Mouse (Mus musculus): ENCODE measurements around the gene Klhdc7a. TPM values are rescaled to one million over a fixed set of nuclear protein-coding genes. Genes with fewer than 3 reads are reported as not detected.

Klhdc7a gene
- polyA plus RNA-seq, 1 experiment: 1.6 TPM

GRCm38 (mm10) chr4:139977308-139977781, 9.5 kb upstream of the Klhdc7a start:
- no peak overlapping the region for H3K9ac ChIP-seq (ENCODE audit: low read depth, poor library complexity, severe bottlenecking)
- H3K4me3 ChIP-seq (ENCODE audit: low read depth, low read length): no peak overlapping the region
- H3K27ac ChIP-seq (ENCODE audit: insufficient read depth, low read length): no peak overlapping the region
- no peaks in the 10 kb centered on the region for H3K27me3 ChIP-seq (ENCODE audit: control insufficient read depth, insufficient read depth, low read length, poor library complexity, severe bottlenecking)
- H3K36me3 ChIP-seq (ENCODE audit: control insufficient read depth, insufficient read depth, low read length, poor library complexity, severe bottlenecking): no peaks in the 10 kb centered on the region
- TF ChIP-seq EP300 (IDR thresholded peaks at IDR 0.05; ENCODE audit: insufficient read depth, low read depth, low read length): peak; percentile 73
- no peak for TF ChIP-seq CTCF (IDR thresholded peaks at IDR 0.05; ENCODE audit: low read depth, low read length)
- no peaks in the 10 kb centered on the region for H3K9me3 ChIP-seq (replicated peaks; ENCODE audit: control insufficient read depth, insufficient read depth, low read length, poor library complexity, severe bottlenecking)
- H3K4me1 ChIP-seq (ENCODE audit: control insufficient read depth, insufficient read depth, low read length): peaks cover 4% of the 10 kb centered on the region

GRCm38 (mm10) chr4:139974506-139974905, 6.7 kb upstream of the Klhdc7a start:
- Histone ChIP-seq H3K27ac (ENCODE audit: insufficient read depth, low read length) (no peak overlapping the region), H3K9me3 (replicated peaks; ENCODE audit: control insufficient read depth, insufficient read depth, low read length, poor library complexity, severe bottlenecking) (no peaks in the 10 kb centered on the region), H3K9ac (ENCODE audit: low read depth, poor library complexity, severe bottlenecking) (no peak overlapping the region), H3K4me1 (ENCODE audit: control insufficient read depth, insufficient read depth, low read length) (peaks cover 4% of the 10 kb centered on the region), H3K36me3 (ENCODE audit: control insufficient read depth, insufficient read depth, low read length, poor library complexity, severe bottlenecking) (no peaks in the 10 kb centered on the region), H3K4me3 (ENCODE audit: low read depth, low read length) (no peak overlapping the region), H3K27me3 (ENCODE audit: control insufficient read depth, insufficient read depth, low read length, poor library complexity, severe bottlenecking) (no peaks in the 10 kb centered on the region)
- TF ChIP-seq EP300 (IDR thresholded peaks at IDR 0.05; ENCODE audit: insufficient read depth, low read depth, low read length) (no peak), CTCF (IDR thresholded peaks at IDR 0.05; ENCODE audit: low read depth, low read length) (no peak), POLR2A (IDR thresholded peaks at IDR 0.05; ENCODE audit: insufficient read depth, low read length) (no peak)

GRCm38 (mm10) chr4:139967475-139967891, 343 bp downstream of the Klhdc7a start:
- no peak overlapping the region for H3K9ac ChIP-seq (ENCODE audit: low read depth, poor library complexity, severe bottlenecking)
- H3K27me3 ChIP-seq (ENCODE audit: control insufficient read depth, insufficient read depth, low read length, poor library complexity, severe bottlenecking): no peaks in the 10 kb centered on the region
- no peaks in the 10 kb centered on the region for H3K9me3 ChIP-seq (replicated peaks; ENCODE audit: control insufficient read depth, insufficient read depth, low read length, poor library complexity, severe bottlenecking)
- H3K4me1 ChIP-seq (ENCODE audit: control insufficient read depth, insufficient read depth, low read length): peaks cover 17% of the 10 kb centered on the region
- peak; percentile 92; the same call in 1 of the 2 replicates for TF ChIP-seq EP300 (IDR thresholded peaks at IDR 0.05; ENCODE audit: insufficient read depth, low read depth, low read length)
- TF ChIP-seq POLR2A (IDR thresholded peaks at IDR 0.05; ENCODE audit: insufficient read depth, low read length): no peak
- H3K4me3 ChIP-seq (ENCODE audit: low read depth, low read length): no peak overlapping the region
- H3K27ac ChIP-seq (ENCODE audit: insufficient read depth, low read length): peak overlapping the region; percentile 67; the same call in 1 of the 2 replicates
- H3K36me3 ChIP-seq (ENCODE audit: control insufficient read depth, insufficient read depth, low read length, poor library complexity, severe bottlenecking): no peaks in the 10 kb centered on the region

- no peak overlapping the region; the same call in 1 of the 2 replicates for H3K4me3 ChIP-seq (ENCODE audit: low read depth, low read length)
- H3K27ac ChIP-seq (ENCODE audit: insufficient read depth, low read length): no peak overlapping the region
- H3K9me3 ChIP-seq (replicated peaks; ENCODE audit: control insufficient read depth, insufficient read depth, low read length, poor library complexity, severe bottlenecking): no peaks in the 10 kb centered on the region
- TF ChIP-seq POLR2A (IDR thresholded peaks at IDR 0.05; ENCODE audit: insufficient read depth, low read length) (no peak), CTCF (IDR thresholded peaks at IDR 0.05; ENCODE audit: low read depth, low read length) (no peak), EP300 (IDR thresholded peaks at IDR 0.05; ENCODE audit: insufficient read depth, low read depth, low read length) (no peak)
- peaks cover 17% of the 10 kb centered on the region for H3K4me1 ChIP-seq (ENCODE audit: control insufficient read depth, insufficient read depth, low read length)
- H3K27me3 ChIP-seq (ENCODE audit: control insufficient read depth, insufficient read depth, low read length, poor library complexity, severe bottlenecking): no peaks in the 10 kb centered on the region
- no peaks in the 10 kb centered on the region for H3K36me3 ChIP-seq (ENCODE audit: control insufficient read depth, insufficient read depth, low read length, poor library complexity, severe bottlenecking)
- 0 out of 2 replicates have a peak overlapping the region, but pooled peaks have one; percentile 6 for H3K9ac ChIP-seq (ENCODE audit: low read depth, poor library complexity, severe bottlenecking)
Measured at GRCm38 (mm10) chr4:139966981-139967380, 845 bp downstream of the Klhdc7a start.

GRCm38 (mm10) chr4:139965596-139966185, 2.1 kb downstream of the Klhdc7a start:
- Histone ChIP-seq H3K9ac (ENCODE audit: low read depth, poor library complexity, severe bottlenecking) (no peak overlapping the region), H3K9me3 (replicated peaks; ENCODE audit: control insufficient read depth, insufficient read depth, low read length, poor library complexity, severe bottlenecking) (no peaks in the 10 kb centered on the region), H3K4me1 (ENCODE audit: control insufficient read depth, insufficient read depth, low read length) (peaks cover 17% of the 10 kb centered on the region), H3K27me3 (ENCODE audit: control insufficient read depth, insufficient read depth, low read length, poor library complexity, severe bottlenecking) (no peaks in the 10 kb centered on the region), H3K36me3 (ENCODE audit: control insufficient read depth, insufficient read depth, low read length, poor library complexity, severe bottlenecking) (no peaks in the 10 kb centered on the region), H3K27ac (ENCODE audit: insufficient read depth, low read length) (no peak overlapping the region), H3K4me3 (ENCODE audit: low read depth, low read length) (peak overlapping the region; percentile 62)
- no peak for TF ChIP-seq POLR2A (IDR thresholded peaks at IDR 0.05; ENCODE audit: insufficient read depth, low read length)

- H3K36me3 ChIP-seq (ENCODE audit: control insufficient read depth, insufficient read depth, low read length, poor library complexity, severe bottlenecking): no peaks in the 10 kb centered on the region
- H3K9ac ChIP-seq (ENCODE audit: low read depth, poor library complexity, severe bottlenecking): no peak overlapping the region
- TF ChIP-seq CTCF (IDR thresholded peaks at IDR 0.05; ENCODE audit: low read depth, low read length) (no peak), EP300 (IDR thresholded peaks at IDR 0.05; ENCODE audit: insufficient read depth, low read depth, low read length) (peak; percentile 57; the same call in 1 of the 2 replicates), POLR2A (IDR thresholded peaks at IDR 0.05; ENCODE audit: insufficient read depth, low read length) (no peak)
- H3K4me3 ChIP-seq (ENCODE audit: low read depth, low read length): no peak overlapping the region
- H3K27me3 ChIP-seq (ENCODE audit: control insufficient read depth, insufficient read depth, low read length, poor library complexity, severe bottlenecking): no peaks in the 10 kb centered on the region
- peaks cover 17% of the 10 kb centered on the region for H3K4me1 ChIP-seq (ENCODE audit: control insufficient read depth, insufficient read depth, low read length)
- H3K27ac ChIP-seq (ENCODE audit: insufficient read depth, low read length): peak overlapping the region; percentile 35
- no peaks in the 10 kb centered on the region for H3K9me3 ChIP-seq (replicated peaks; ENCODE audit: control insufficient read depth, insufficient read depth, low read length, poor library complexity, severe bottlenecking)
Measured at GRCm38 (mm10) chr4:139964406-139964805, 3.4 kb downstream of the Klhdc7a start.
